Mouse (Mus musculus): Measurements from ENCODE around the gene Twf1. TPM values are rescaled to one million over a fixed set of nuclear protein-coding genes. Genes with fewer than 3 reads are reported as not detected.

The Twf1 gene
- total RNA-seq (2023): 39.4 and 60.2 TPM in 2 replicates

DNA sequence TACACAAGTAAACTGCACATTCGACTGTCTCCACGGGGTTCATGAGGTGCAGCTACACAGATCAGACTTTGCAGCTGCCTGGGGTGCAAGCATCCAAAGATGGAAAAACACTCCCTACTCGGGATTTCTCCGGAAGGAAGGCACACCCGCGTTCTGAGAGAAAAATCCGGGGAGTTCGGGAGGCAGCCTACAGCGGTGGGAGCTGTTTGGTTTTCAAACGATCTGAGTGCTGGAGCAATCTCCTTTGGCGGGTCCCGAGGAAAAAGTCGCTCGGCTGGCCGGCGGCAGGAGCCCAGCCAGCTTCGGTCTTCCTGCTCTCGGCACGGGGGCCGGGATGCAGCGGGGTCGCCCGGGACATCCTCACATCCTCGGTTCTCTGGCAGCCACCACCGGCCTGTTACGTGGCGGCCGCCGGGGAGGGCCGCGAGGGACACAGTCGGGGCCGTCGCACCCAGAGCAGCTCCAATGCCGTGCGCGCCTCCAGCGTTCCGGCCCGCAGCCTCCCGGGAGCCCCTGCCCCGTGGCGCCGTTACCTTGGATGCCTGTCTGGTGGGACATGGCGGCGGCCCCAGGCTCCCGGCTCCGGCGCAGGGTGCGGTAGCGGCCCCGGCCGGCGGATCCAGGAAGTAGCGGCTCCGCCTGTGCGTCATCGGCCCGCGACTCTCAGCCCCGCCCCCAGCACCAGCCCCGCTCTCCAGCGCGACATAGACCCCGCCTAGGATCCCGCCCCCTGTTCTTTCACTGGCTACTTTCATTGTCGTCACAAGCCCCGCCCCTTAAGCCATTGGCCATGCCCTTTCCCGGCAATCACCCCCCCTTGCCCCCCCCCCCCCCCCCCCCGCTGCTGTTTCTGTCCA, at the start of gene Twf1:
TSS of gene Twf1 (minus strand) at position 671 of the 857 bp plus-strand sequence.

DNA sequence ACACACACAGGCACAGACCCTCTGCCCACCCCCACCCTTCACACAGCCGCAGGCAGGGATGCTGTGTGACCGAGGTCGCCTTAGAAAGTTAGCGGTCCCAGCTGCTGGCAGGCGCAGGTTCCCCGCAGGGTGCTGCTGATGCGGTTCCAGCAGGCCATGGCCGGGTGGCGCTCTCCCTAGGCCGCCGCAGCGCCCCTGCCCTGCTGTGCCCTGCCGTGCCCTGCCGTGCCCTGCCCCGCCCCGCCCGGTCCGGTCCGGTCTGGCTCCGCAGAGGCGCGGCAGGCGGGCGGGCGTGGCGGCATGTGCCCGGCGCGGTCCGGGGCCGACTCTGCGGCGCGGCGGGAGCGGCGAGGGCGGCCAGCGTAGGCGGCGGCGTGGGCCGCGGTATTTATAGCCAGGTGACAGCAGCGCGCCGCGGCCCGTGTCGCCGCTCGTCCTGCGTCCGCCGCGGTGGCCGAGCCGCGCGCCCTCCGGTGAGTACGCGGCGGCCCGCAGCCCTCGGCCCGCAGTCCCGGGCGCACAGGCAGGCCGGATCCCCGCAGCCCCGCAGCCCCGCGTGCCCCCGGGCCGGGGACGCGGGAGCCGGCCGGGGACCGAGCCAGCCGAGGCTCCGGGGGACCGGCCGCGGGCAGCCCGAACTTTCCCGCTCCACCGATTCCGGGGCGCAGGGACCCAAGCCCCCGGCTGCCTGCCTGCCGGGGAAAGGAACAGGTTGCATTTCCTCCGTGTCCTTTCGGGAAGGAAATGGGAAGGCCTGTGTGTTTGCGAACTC, 39.3 kb upstream of the Twf1 start, which contains the start of gene Tmem117:
TSS of gene Tmem117 (plus strand) at position 403 of the 772 bp plus-strand sequence.

DNA sequence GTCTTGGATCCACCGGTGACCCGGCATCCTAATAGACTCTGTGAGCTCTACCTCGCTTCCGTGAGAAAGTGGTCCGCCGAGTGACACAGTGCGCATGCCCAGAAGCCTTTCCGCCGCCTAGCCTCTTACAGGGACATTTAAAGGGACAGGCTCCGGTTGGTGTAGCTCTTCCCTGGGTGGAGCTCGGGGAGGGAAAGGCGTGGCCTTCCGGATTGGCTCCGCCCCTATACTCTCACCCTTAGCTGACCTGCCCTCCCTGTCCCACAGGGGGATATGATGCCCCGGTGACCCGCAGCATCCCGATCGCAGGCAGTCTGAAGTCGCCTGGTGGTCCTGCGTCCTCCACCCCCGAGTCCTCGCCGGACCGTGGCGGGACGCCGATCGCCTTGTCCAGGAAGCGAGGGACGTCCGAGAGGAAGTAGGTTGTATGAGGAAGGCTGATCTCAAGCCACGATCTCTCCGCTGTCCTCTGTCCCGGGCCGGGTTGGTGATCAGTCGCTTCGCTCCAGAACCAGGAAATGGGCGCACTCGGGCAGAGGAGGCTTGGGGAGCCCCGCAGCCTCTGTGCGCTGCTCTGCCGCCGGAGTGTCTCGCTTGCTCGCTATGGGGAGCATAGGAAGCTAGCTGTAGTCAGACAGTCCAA, 46.2 kb downstream of the Twf1 start, which contains the start of the genes Pus7l and Irak4:
TSS of gene Pus7l (minus strand) at position 139 of the 643 bp plus-strand sequence.
TSS of gene Irak4 (plus strand) at position 235 of the 643 bp plus-strand sequence.

Other genes with a start within 250 kb of the Twf1 start
- not detected in 2 replicates for gene Adamts20, start 124.5 kb downstream of the Twf1 start, total RNA-seq (2023)
- gene Pus7l, start 46.3 kb downstream of the Twf1 start, total RNA-seq (2023): 2.0 and 2.9 TPM in 2 replicates
- 38.2 and 43.7 TPM in 2 replicates for gene Irak4, start 46.2 kb downstream of the Twf1 start, total RNA-seq (2023)
- gene Tmem117, start 39.3 kb upstream of the Twf1 start, total RNA-seq (2023): 1.1 and 1.5 TPM in 2 replicates